Mouse (Mus musculus) cerebellum, adult 9-11 months (tissue): ENCODE data around the gene D630045J12Rik.

Experiments
- DNase-seq: peaks from one replicate; pipeline ENCODE4 v3.0.0; 2022

Gene D630045J12Rik

GRCm38 (mm10) chr6:38186312-38186950 is 67.4 kb downstream of the D630045J12Rik start:
- no peak for DNase-seq

- no peak for DNase-seq
These were observed 69.0 kb downstream of the D630045J12Rik start for GRCm38 (mm10) chr6:38184791-38185190.

- DNase-seq, result no peak
These were observed 72.0 kb downstream of the D630045J12Rik start for GRCm38 (mm10) chr6:38181756-38182318.

- no peak for DNase-seq
These were observed 73.1 kb downstream of the D630045J12Rik start for GRCm38 (mm10) chr6:38180669-38181068.

- DNase-seq, result no peak
These were observed 88.4 kb downstream of the D630045J12Rik start for GRCm38 (mm10) chr6:38165385-38165784.

GRCm38 (mm10) chr6:38164705-38165104 is 89.1 kb downstream of the D630045J12Rik start:
- no peak for DNase-seq

- no peak for DNase-seq
These were observed 90.8 kb downstream of the D630045J12Rik start for GRCm38 (mm10) chr6:38162825-38163504.

GRCm38 (mm10) chr6:38160556-38160955 is 93.3 kb downstream of the D630045J12Rik start:
- no peak for DNase-seq

GRCm38 (mm10) chr6:38160102-38160501 is 93.7 kb downstream of the D630045J12Rik start:
- DNase-seq, result peak; percentile 86

GRCm38 (mm10) chr6:38159576-38159975 is 94.2 kb downstream of the D630045J12Rik start:
- DNase-seq, result no peak

- DNase-seq, result no peak
These were observed 95.9 kb downstream of the D630045J12Rik start for GRCm38 (mm10) chr6:38157925-38158324.

GRCm38 (mm10) chr6:38156204-38156603 is 97.6 kb downstream of the D630045J12Rik start:
- no peak for DNase-seq

GRCm38 (mm10) chr6:38152305-38152704 is 101.5 kb downstream of the D630045J12Rik start:
- no peak for DNase-seq

- no peak for DNase-seq
These were observed 104.3 kb downstream of the D630045J12Rik start for GRCm38 (mm10) chr6:38149483-38149882.

GRCm38 (mm10) chr6:38148626-38149025 is 105.2 kb downstream of the D630045J12Rik start:
- no peak for DNase-seq

GRCm38 (mm10) chr6:38147301-38147700 is 106.5 kb downstream of the D630045J12Rik start:
- no peak for DNase-seq

- DNase-seq, result no peak
These were observed 108.2 kb downstream of the D630045J12Rik start for GRCm38 (mm10) chr6:38145463-38146065.

GRCm38 (mm10) chr6:38144161-38144998 is 109.4 kb downstream of the D630045J12Rik start:
- no peak for DNase-seq

GRCm38 (mm10) chr6:38140402-38140801 is 113.4 kb downstream of the D630045J12Rik start:
- no peak for DNase-seq

- DNase-seq, result no peak
These were observed 114.7 kb downstream of the D630045J12Rik start for GRCm38 (mm10) chr6:38139086-38139485.

- peak; percentile 73 for DNase-seq
These were observed 118.8 kb downstream of the D630045J12Rik start for GRCm38 (mm10) chr6:38134806-38135559.

GRCm38 (mm10) chr6:38131801-38132231 is 122.0 kb downstream of the D630045J12Rik start:
- DNase-seq, result peak; percentile 61
